Mouse (Mus musculus) thymus, postnatal 4 days (tissue): ENCODE data around the gene Dcaf8.
"Not testable (repeated sequence)": the region's sequence is repeated elsewhere in the genome, so short reads cannot be mapped to it uniquely, and the experiment has no call there.

Source experiments
- DNase-seq: peaks from one replicate; pipeline ENCODE4 v3.0.0; 2021

The Dcaf8 gene

DNA sequence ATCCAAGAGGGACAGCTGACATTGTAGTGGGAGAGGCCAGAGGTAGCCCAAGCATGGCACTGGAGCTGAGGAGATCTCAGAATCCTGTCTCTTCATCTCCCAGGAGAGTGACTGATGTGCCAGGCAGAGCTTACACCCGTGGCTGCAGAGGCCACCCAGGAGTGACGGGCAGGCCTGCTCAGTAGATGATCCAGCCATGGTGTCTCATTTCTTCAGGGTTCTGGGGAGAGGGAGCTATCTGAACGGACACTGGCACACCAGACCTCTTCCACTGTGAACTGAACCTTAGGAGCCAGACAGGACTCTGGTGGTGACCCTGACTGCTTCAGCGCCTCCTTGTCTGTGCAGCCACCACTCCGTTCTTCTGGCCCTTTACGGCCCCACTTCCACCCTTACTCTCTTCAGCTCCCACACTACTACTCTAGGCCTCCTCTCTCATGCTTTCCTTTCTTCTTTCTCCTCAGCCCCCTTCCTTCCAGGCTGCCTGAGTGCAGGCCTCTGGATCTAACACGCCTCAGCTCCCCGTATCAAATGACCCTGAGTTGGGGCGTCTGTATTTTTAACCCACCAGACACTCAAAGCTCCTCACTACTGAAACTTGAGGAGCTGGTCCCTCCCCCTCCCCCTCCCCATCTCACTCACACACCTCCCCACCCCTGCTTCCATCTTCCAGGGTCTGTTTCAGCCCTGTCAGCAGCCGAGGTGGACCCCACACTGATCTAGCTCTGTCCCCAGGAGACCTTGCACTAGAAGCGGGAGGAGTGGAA lies 73.6 kb downstream of the Dcaf8 start:
- no peak for DNase-seq

DNA sequence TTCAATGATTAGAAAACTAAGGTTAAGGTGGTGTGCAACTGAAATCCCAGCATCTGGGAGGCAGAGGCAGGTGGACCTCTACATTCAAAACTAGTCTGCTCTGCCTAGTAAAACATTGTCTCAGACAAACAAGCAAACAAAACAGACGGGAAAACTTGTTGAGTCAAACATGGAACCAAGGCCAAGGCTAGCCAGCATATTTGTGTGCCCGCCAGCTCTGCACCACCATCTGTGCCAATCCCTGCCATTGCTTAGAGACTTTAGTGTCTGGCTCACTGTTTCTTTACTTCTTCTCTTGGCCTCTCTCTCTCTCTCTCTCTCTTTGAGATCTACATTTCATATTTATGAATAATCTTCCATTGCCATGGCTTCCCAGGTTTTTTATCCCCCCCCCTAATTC lies 80.3 kb downstream of the Dcaf8 start:
- no peak for DNase-seq

DNA sequence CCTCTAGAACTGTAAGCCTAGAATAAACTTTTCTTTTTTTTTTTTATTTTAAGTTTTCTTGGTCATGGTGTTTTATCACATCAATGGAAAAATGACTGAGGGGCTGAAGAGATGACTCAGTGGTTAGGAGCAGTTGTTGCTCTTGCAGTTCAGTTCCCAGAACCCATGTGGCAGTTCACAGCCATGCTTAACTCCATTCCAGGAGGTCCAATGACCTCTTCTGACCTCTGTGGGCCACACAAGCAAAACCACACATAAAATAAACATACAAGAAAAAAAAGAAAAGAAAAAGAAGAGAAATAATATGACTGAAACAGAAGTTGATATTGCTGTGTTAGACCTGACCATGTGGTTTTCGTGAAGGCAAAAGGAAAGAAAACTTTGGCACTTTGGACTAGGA lies 81.3 kb downstream of the Dcaf8 start:
- DNase-seq, result no peak

DNA sequence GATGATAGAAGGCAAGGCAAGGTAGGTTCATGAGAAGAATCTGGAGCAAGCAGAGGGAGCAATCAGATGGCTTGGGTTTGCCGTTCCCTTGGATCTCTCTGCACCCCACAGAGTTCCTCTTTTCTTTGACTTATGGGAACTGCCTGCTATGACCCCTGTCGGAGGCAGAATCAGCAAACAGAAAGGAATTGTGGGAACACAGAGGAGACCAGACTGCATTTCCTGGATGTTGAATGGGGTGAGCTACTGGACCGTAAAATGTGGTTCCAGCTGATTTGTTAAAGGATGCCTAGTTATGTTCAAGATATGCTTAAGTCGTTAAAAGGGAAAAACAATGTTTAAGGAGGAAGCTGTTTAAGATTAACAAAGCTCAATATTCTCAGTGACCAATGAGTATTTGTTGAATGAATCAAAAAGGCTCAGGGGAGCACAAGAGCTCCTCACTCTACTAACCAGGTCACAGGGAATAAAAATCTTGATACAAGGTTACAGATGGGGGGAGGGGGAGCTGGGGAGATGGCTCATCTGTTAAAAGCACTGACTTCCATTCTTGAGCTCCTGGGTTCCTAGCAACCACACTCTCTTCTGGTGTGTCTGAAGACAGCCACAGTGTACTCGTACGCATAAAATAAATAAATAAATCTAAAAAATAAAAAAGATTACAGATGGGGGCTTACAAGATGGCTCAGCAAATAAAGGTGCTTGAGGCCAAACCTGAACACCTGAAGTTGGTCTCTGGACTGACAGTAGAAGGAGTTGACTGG lies 93.2 kb downstream of the Dcaf8 start:
- no peak for DNase-seq

DNA sequence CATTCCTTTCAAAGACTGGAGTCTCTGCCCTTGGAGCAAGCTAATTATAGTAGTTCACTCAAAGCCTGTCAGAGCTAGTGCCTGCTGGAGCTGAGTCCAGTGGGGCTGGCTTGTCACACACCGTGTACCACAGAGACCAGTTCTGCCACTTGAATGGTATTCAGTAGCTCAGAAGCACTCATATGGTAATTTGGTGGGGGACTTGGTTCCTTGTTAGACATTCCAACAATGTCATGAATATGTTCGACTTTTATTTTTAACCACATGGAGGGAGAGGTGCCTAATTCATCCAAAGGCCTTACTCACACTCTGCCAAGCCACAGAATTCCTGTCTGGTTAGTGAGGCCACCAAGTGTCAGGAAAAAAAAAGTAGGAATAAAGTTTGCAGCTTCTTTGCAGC lies 94.5 kb downstream of the Dcaf8 start:
- no peak for DNase-seq

DNA sequence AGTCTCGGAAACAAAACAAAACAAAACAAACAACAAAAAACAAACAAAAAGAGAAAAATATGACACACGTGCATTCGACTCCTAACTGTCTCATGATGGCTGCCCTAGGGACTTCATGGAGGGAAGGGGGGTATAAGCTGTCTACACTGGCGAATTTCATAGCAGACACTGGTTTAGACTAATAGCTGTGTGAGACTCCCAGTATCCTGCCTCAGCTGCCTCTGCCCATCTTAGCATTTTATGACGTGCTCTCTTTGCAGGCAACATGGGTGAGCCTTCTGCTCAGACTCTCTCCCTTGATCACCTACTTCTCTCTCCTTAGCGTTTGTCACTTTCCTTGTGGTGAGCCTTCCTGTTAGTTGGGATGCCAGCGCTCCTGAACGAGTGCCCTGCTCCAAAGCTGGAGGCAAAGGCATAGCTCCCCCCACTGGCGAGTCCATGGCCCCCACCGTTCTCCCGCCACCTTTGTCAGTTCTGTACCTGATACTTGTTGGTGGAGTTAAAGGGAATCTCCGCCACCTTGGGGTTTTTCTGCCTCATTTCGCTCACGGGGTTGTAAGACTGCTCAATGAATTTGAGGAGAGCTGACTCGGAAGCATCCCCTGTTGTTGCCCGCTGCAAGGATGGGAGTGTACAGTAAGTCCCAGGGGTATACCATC lies 95.8 kb downstream of the Dcaf8 start:
- peak; percentile 25 for DNase-seq

DNA sequence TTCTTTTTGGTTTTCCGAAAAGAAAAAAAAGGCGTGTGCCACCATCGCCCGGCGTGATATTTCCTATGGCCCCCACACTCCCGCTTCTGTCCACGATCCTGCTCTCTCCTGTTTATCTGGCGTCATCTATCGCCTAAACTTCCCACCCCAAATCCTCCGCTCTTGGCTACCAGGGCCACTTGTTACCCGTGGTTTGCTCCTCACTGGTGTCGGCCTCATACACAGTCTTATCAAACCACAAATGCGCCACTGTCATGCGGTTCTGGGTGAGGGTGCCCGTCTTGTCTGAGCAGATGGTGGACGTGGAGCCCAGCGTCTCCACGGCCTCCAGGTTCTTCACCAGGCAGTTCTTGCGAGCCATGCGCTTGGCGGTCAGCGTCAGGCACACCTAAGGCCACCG lies 96.8 kb downstream of the Dcaf8 start:
- not testable (repeated sequence) for DNase-seq
